Mouse (Mus musculus): ENCODE measurements around the gene 1810055G02Rik. TPM values are rescaled to one million over a fixed set of nuclear protein-coding genes. Genes with fewer than 3 reads are reported as not detected.
A peak's percentile ranks its signal among the peaks of the same experiment; 100 is the strongest.

1810055G02Rik gene
- total and polyA plus RNA-seq, 3 experiments = 22.4 to 32.3 TPM; not detected in 1

DNA sequence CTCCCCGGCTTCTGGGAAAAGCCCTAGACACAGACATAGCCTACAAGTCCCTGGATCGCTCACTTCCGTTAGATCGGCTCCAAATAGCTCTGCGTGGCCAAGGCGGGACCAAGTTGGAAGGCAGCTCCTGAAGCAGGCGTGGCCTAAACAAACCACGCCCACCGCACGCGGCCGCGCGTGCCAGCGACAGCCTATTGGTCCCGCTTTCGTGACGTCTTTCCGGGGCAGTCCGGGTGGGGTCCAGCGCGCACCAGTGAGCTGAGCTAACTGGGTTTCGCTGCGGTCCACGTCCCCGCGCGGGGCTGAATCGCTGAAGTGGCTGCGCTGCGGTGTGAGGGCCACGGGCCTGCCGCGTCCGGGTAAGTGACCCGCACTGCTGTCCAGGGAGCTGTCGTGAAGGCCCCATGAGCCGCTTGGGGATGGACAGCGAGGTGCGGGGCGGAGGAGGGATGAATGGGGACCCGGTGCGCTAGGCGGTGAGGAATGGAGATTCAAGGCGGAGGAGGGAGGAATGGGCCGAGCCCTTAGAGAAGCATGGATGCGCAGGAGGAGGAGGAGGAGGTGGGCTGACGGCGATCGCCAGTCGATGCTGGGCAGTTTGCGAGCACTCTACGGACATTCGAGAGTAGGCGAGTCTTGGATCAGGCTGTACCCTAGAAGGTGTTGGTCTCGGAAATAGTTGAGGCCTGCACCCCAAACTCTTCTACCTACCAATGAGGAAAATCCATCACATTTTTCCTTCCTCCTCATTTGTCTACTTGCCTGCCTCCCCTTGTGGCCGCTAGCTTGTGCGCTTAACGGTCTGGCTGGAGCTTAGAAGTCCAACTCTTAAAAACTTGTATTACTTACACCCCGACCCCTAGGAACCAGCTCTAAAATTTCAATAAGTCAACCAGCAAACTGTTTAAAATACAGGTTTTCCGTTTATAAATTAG, at the start of gene 1810055G02Rik (continued):
- TF ChIP-seq RCOR1 (IDR thresholded peaks at IDR 0.05; ENCODE audit: low read depth, low read length) (no peak), USF2 (IDR thresholded peaks at IDR 0.05; ENCODE audit: borderline replicate concordance in 1 of 2, insufficient read depth in 1 of 2, low read depth in 1 of 2, low read length in 2 of 2) (no peak), ZKSCAN1 (IDR thresholded peaks at IDR 0.05; ENCODE audit: low read depth, low read length) (no peak), NRF1 (IDR thresholded peaks at IDR 0.05; ENCODE audit: insufficient read depth, low read depth, low read length, poor library complexity, severe bottlenecking) (peak; percentile 49)

- H3K9ac ChIP-seq (ENCODE audit: control insufficient read depth, low read depth, low read length, poor library complexity, severe bottlenecking) = no peak overlapping the region
- H3K9me3 ChIP-seq (replicated peaks; ENCODE audit: insufficient read depth, low read length) = no peaks in the 10 kb centered on the region
- no peaks in the 10 kb centered on the region for H3K4me1 ChIP-seq (ENCODE audit: control insufficient read depth in 1 of 2, insufficient read depth in 2 of 2, low read length in 2 of 2)
- H3K27ac ChIP-seq (ENCODE audit: control insufficient read depth, low read depth, low read length) = no peak overlapping the region
- H3K4me3 ChIP-seq (ENCODE audit: control insufficient read depth in 1 of 2, insufficient read depth in 1 of 2, low read depth in 2 of 2, low read length in 2 of 2) = no peak overlapping the region
- no peaks in the 10 kb centered on the region; the same call in 1 of the 2 replicates for H3K79me2 ChIP-seq (ENCODE audit: control insufficient read depth, insufficient read depth, low read length, poor library complexity)
- no peak for TF ChIP-seq HCFC1 (IDR thresholded peaks at IDR 0.05; ENCODE audit: low read depth, low read length)
- TF ChIP-seq MYB (IDR thresholded peaks at IDR 0.05; ENCODE audit: low read depth, low read length) = no peak
- no peak for DNase-seq (ENCODE audit: low read depth, low spot score)
- H3K27me3 ChIP-seq (ENCODE audit: control insufficient read depth in 1 of 2, insufficient read depth in 2 of 2, low read length in 2 of 2) = no peaks in the 10 kb centered on the region
- H3K36me3 ChIP-seq (ENCODE audit: control insufficient read depth in 1 of 2, insufficient read depth in 2 of 2, low read length in 2 of 2) = no peaks in the 10 kb centered on the region
Measured at GRCm38 (mm10) chr19:3665510-3665909, 42.6 kb upstream of the 1810055G02Rik start.

DNA sequence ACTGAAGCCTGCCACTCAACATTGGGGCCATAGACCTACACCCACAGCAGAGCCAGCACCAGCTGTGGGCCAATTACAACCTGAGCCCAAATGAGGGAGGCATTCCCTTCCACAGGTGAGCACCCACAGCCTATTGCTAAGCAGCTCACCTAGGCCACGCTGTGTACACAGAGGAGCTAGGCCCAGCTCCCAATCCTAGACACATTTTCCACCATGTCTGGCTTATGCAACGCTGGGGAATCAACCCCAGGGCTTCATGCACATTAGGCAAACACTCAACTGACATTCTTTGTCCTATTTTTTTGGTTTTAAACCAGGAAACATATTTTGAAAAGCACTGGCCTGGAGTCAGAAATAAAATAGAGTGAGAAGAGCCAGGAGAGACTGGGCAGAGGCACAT, 41.5 kb upstream of the 1810055G02Rik start:
- Histone ChIP-seq H3K27me3 (ENCODE audit: control insufficient read depth in 1 of 2, insufficient read depth in 2 of 2, low read length in 2 of 2) (no peaks in the 10 kb centered on the region), H3K9ac (ENCODE audit: control insufficient read depth, low read depth, low read length, poor library complexity, severe bottlenecking) (no peak overlapping the region), H3K4me1 (ENCODE audit: control insufficient read depth in 1 of 2, insufficient read depth in 2 of 2, low read length in 2 of 2) (no peaks in the 10 kb centered on the region), H3K9me3 (replicated peaks; ENCODE audit: insufficient read depth, low read length) (no peaks in the 10 kb centered on the region), H3K36me3 (ENCODE audit: control insufficient read depth in 1 of 2, insufficient read depth in 2 of 2, low read length in 2 of 2) (no peaks in the 10 kb centered on the region), H3K4me3 (ENCODE audit: control insufficient read depth in 1 of 2, insufficient read depth in 1 of 2, low read depth in 2 of 2, low read length in 2 of 2) (no peak overlapping the region), H3K27ac (ENCODE audit: control insufficient read depth, low read depth, low read length) (no peak overlapping the region), H3K79me2 (ENCODE audit: control insufficient read depth, insufficient read depth, low read length, poor library complexity) (no peaks in the 10 kb centered on the region; the same call in 1 of the 2 replicates)
- no peak for TF ChIP-seq ETS1 (IDR thresholded peaks at IDR 0.05; ENCODE audit: low read depth, low read length)
- no peak for TF ChIP-seq JUND (IDR thresholded peaks at IDR 0.05; ENCODE audit: low read depth, low read length)
- TF ChIP-seq MXI1 (IDR thresholded peaks at IDR 0.05; ENCODE audit: low read depth, low read length) = no peak
- no peak for TF ChIP-seq TAL1 (IDR thresholded peaks at IDR 0.05; ENCODE audit: low read length)
- TF ChIP-seq ZMIZ1 (IDR thresholded peaks at IDR 0.05; ENCODE audit: low read depth, low read length) = no peak
- no peak for DNase-seq (ENCODE audit: low read depth, low spot score)
